Mouse (Mus musculus) brain, embryonic 14.5 days (tissue): ENCODE data around the gene Capn2.

Source experiments
- CTCF ChIP-seq: fragments of 200-500 bp; IDR thresholded peaks from 2 replicates; pipeline ENCODE4 v1.5.1; 2012; ENCODE audit warnings: inconsistent platforms, mild to moderate bottlenecking, moderate library complexity, borderline replicate concordance; ENCODE audit not compliant: insufficient read depth, insufficient read length; ENCODE audit errors: extremely low read depth
- POLR2A ChIP-seq: fragments of 200-500 bp; IDR thresholded peaks from 2 replicates; pipeline ENCODE4 v1.6.1; 2012; ENCODE audit warnings: mild to moderate bottlenecking, inconsistent platforms, borderline replicate concordance; ENCODE audit not compliant: poor library complexity, insufficient read depth, insufficient read length, severe bottlenecking; ENCODE audit errors: extremely low read depth

- no peak for TF ChIP-seq POLR2A
- TF ChIP-seq CTCF, result no peak
These were observed 40.9 kb upstream of the Capn2 start for GRCm38 (mm10) chr1:182558271-182558670.
